Mouse (Mus musculus) left cerebral cortex, postnatal 25 days (tissue): Measurements from ENCODE around the gene Yjefn3. TPM values are rescaled to one million over a fixed set of nuclear protein-coding genes. Genes with fewer than 3 reads are reported as not detected.
"Not testable (repeated sequence)": the region's sequence is repeated elsewhere in the genome, so short reads cannot be mapped to it uniquely, and the experiment has no call there.

Source experiments
- DNase-seq, 2 experiments: peaks; one replicate each; pipeline ENCODE4 v3.0.0; 2022; ENCODE audit warnings: low spot score in 2 of 2, mixed read lengths in 1 of 2
- intact Hi-C: fragments of 180-260 bp; cut with DNase I; formaldehyde crosslinking; loops from one replicate; pipeline ENCODE4 v1.15.1; 2025
- total RNA-seq, 2 experiments: library from RNA; stranded (reverse); gene quantifications; 2 replicates each; pipeline ENCODE4 v1.2.3; 2021

The Yjefn3 gene
- 10 to 100 TPM; 21.6 to 23.7 TPM for total RNA-seq

GRCm38 (mm10) chr8:69902163-69903062 is at the start of gene Yjefn3, which contains the start of the genes Tssk6 and Ndufa13:
Yjefn3 (minus strand) TSS chr8:69902712.
Tssk6 (plus strand) TSS chr8:69902184.
Ndufa13 (minus strand) TSS chr8:69902558.
- intact Hi-C loops: loop anchor here (5.0 kb wide), 1 partner anchor 310 kb away; the partner anchor contains the start of gene Slc25a42
- DNase-seq: no peak

GRCm38 (mm10) chr8:69950300-69950699 is 47.8 kb upstream of the Yjefn3 start:
- no peak for DNase-seq
- intact Hi-C loops: no loop called here

- intact Hi-C loops: not testable (repeated sequence)
Observed at GRCm38 (mm10) chr8:69942495-69942894, 40.0 kb upstream of the Yjefn3 start.

GRCm38 (mm10) chr8:69940386-69940785 is 37.9 kb upstream of the Yjefn3 start:
- DNase-seq: no peak
- intact Hi-C loops: no loop called here

More at GRCm38 (mm10) chr8:69942495-69942894, 40.0 kb upstream of the Yjefn3 start:
- not testable (repeated sequence) for DNase-seq

GRCm38 (mm10) chr8:69939633-69940032 is 37.1 kb upstream of the Yjefn3 start:
- DNase-seq: no peak
- intact Hi-C loops: no loop called here

GRCm38 (mm10) chr8:69938245-69938982 is 35.9 kb upstream of the Yjefn3 start:
- intact Hi-C loops: no loop called here
- no peak for DNase-seq

- intact Hi-C loops: no loop called here
- no peak for DNase-seq
Observed at GRCm38 (mm10) chr8:69937466-69937865, 35.0 kb upstream of the Yjefn3 start.

GRCm38 (mm10) chr8:69936050-69936794 is 33.7 kb upstream of the Yjefn3 start:
- DNase-seq: peak in 1 of 2 experiments; percentile 18
- intact Hi-C loops: no loop called here

- no peak for DNase-seq
- intact Hi-C loops: no loop called here
Observed at GRCm38 (mm10) chr8:69935431-69935830, 32.9 kb upstream of the Yjefn3 start.

GRCm38 (mm10) chr8:69934582-69934981 is 32.1 kb upstream of the Yjefn3 start:
- no peak for DNase-seq
- intact Hi-C loops: no loop called here

- intact Hi-C loops: no loop called here
- no peak for DNase-seq
Observed at GRCm38 (mm10) chr8:69933811-69934210, 31.3 kb upstream of the Yjefn3 start.

- intact Hi-C loops: no loop called here
- no peak for DNase-seq
Observed at GRCm38 (mm10) chr8:69926901-69927300, 24.4 kb upstream of the Yjefn3 start.

GRCm38 (mm10) chr8:69923986-69924385 is 21.5 kb upstream of the Yjefn3 start:
- DNase-seq: no peak
- intact Hi-C loops: no loop called here

GRCm38 (mm10) chr8:69921141-69921540 is 18.6 kb upstream of the Yjefn3 start:
- DNase-seq: no peak
- intact Hi-C loops: no loop called here

- DNase-seq: peak in 1 of 2 experiments; percentile 42
- intact Hi-C loops: loop anchor here (1.0 to 2.0 kb wide), 3 partner anchors 43 to 247 kb away; no protein-coding TSS in a partner anchor
Observed at GRCm38 (mm10) chr8:69919876-69920662, 17.6 kb upstream of the Yjefn3 start.

GRCm38 (mm10) chr8:69919010-69919409 is 16.5 kb upstream of the Yjefn3 start:
- intact Hi-C loops: loop anchor here (1.0 to 2.0 kb wide), 3 partner anchors 42 to 248 kb away; no protein-coding TSS in a partner anchor

GRCm38 (mm10) chr8:69918506-69918905 is 16.0 kb upstream of the Yjefn3 start:
- no peak for DNase-seq
- intact Hi-C loops: loop anchor here (2.0 kb wide), 2 partner anchors 42 to 248 kb away; no protein-coding TSS in a partner anchor

More at GRCm38 (mm10) chr8:69919010-69919409, 16.5 kb upstream of the Yjefn3 start:
- peak; percentile 83 to 88 for DNase-seq

- DNase-seq: peak; percentile 40 to 72
- intact Hi-C loops: no loop called here
Observed at GRCm38 (mm10) chr8:69915748-69916147, 13.2 kb upstream of the Yjefn3 start.

GRCm38 (mm10) chr8:69914526-69914925 is 12.0 kb upstream of the Yjefn3 start:
- DNase-seq: no peak
- intact Hi-C loops: no loop called here
